Mouse (Mus musculus) cerebellum, adult 2 months (tissue): ENCODE measurements around the gene Fndc3b.

Experiments used
- CTCF ChIP-seq: fragments of 200-500 bp; IDR thresholded peaks from 2 replicates; pipeline ENCODE4 v1.5.1; 2011; ENCODE audit warnings: low read depth, mild to moderate bottlenecking, control low read depth, low read length, moderate library complexity, borderline replicate concordance; ENCODE audit not compliant: insufficient read depth
- POLR2A ChIP-seq: fragments of 200-500 bp; IDR thresholded peaks from 2 replicates; pipeline ENCODE4 v1.6.1; 2011; ENCODE audit warnings: low read length, control low read depth, borderline replicate concordance; ENCODE audit not compliant: insufficient read depth

GRCm38 (mm10) chr3:27665338-27665737 lies 45.8 kb downstream of the Fndc3b start:
- TF ChIP-seq CTCF (no peak), POLR2A (no peak)
